Comparison of ENCODE assay signal across 8 mouse cellular contexts in genomic region chr11:81152021-81152385, GRCm38 (mm10).
DNase-seq lines count a peak whose midpoint lies in the region; ATAC-seq and TF ChIP-seq lines count a peak whose summit lies in the region.

No protein-coding gene starts in this region.

- no peaks in the 10 kb centered on the region for H3K4me1 ChIP-seq in embryonic fibroblast, embryonic 13.5 days (ENCODE audit: control insufficient read depth, insufficient read depth, low read length)
- peaks cover 30% of the 10 kb centered on the region for H3K4me1 ChIP-seq in hindbrain, embryonic 10.5 days (replicated peaks)
- peaks cover 13% of the 10 kb centered on the region for H3K4me1 ChIP-seq in midbrain, embryonic 16.5 days (ENCODE audit: control insufficient read depth, insufficient read depth, low read length)

- intact Hi-C loops in left cerebral cortex, postnatal 10 days (cut with DNase I) = loop anchor here (2.0 to 5.0 kb wide), 2 partner anchors 245 to 330 kb away; no protein-coding TSS in a partner anchor

- DNase-seq in kidney, adult 18-20 months = peak; percentile 5
- no peak for DNase-seq in kidney, adult 8-10 months
- peak; percentile 45 for DNase-seq in adrenal gland, postnatal 14 days
- DNase-seq in hindbrain, embryonic 10.5 days (ENCODE audit: low spot score) = peak; percentile 73
- DNase-seq in left cerebral cortex, postnatal 10 days (ENCODE audit: extremely low spot score in 1 of 2, low spot score in 2 of 2) = peak; percentile 45 to 73
- no peak for DNase-seq in thymus, postnatal 36 days

- no peak for TF ChIP-seq POLR2A in embryonic fibroblast, embryonic 13.5 days (IDR thresholded peaks at IDR 0.05; ENCODE audit: low read depth, low read length)

- peak overlapping the region; percentile 85 for H3K4me2 ChIP-seq in midbrain, embryonic 16.5 days (ENCODE audit: low read length)

- peak overlapping the region; percentile 20; the same call in 1 of the 2 replicates for H3K4me3 ChIP-seq in embryonic fibroblast, embryonic 13.5 days (ENCODE audit: insufficient read depth, low read length)
- peak overlapping the region; percentile 72 for H3K4me3 ChIP-seq in hindbrain, embryonic 10.5 days
- H3K4me3 ChIP-seq in midbrain, embryonic 16.5 days (ENCODE audit: low read depth, low read length) = peak overlapping the region; percentile 68

- H3K9me3 ChIP-seq in hindbrain, embryonic 10.5 days = no peaks in the 10 kb centered on the region
- no peaks in the 10 kb centered on the region for H3K9me3 ChIP-seq in midbrain, embryonic 16.5 days (replicated peaks; ENCODE audit: control insufficient read depth, low read length, poor library complexity, severe bottlenecking)

- H3K36me3 ChIP-seq in hindbrain, embryonic 10.5 days = no peaks in the 10 kb centered on the region
- no peaks in the 10 kb centered on the region for H3K36me3 ChIP-seq in midbrain, embryonic 16.5 days (ENCODE audit: control insufficient read depth, insufficient read depth, low read length)

- no peak for TF ChIP-seq CTCF in embryonic fibroblast, embryonic 13.5 days (IDR thresholded peaks at IDR 0.05; ENCODE audit: borderline replicate concordance, insufficient read depth, low read length)

- under 1% methylated on average over 42 of the region's 42 CpGs for WGBS in hindbrain, embryonic 10.5 days
- under 1% methylated on average over 29 of the region's 42 CpGs for WGBS in midbrain, embryonic 16.5 days

- H3K27ac ChIP-seq in embryonic fibroblast, embryonic 13.5 days (ENCODE audit: insufficient read depth, low read length) = no peak overlapping the region
- H3K27ac ChIP-seq in hindbrain, embryonic 10.5 days = peak overlapping the region; percentile 85
- H3K27ac ChIP-seq in midbrain, embryonic 16.5 days (ENCODE audit: low read length) = peak overlapping the region; percentile 81

- H3K9ac ChIP-seq in midbrain, embryonic 16.5 days (ENCODE audit: low read depth, low read length) = peak overlapping the region; percentile 86

- peak; percentile 37 for ATAC-seq in midbrain, embryonic 16.5 days

- peaks cover 74% of the 10 kb centered on the region for H3K27me3 ChIP-seq in hindbrain, embryonic 10.5 days (ENCODE audit: insufficient read depth, poor library complexity, severe bottlenecking)
- H3K27me3 ChIP-seq in midbrain, embryonic 16.5 days (ENCODE audit: control insufficient read depth, insufficient read depth, low read depth, low read length) = peaks cover 3% of the 10 kb centered on the region

Comparison
In these comparisons a context has a peak if more than half of its experiments do, and no peak if none do; other contexts are left out.
1. DNase-seq: peak in kidney, adult 18-20 months (single experiment), adrenal gland, postnatal 14 days (single experiment), hindbrain, embryonic 10.5 days (single experiment) and left cerebral cortex, postnatal 10 days (2 of 2); none in kidney, adult 8-10 months (0 of 2) and thymus, postnatal 36 days (0 of 2).
2. H3K4me3 ChIP-seq: peak in every context shown above with its lines; median percentile 72 in hindbrain, embryonic 10.5 days; 68 in midbrain, embryonic 16.5 days; 20 in embryonic fibroblast, embryonic 13.5 days.